Mouse (Mus musculus): Measurements from ENCODE around the gene Asb7.
A peak's percentile ranks its signal among the peaks of the same experiment; 100 is the strongest.

Asb7 gene

GRCm38 (mm10) chr7:66653596-66653995 lies 35.8 kb downstream of the Asb7 start:
- no peak for DNase-seq (ENCODE audit: low spot score)

- DNase-seq (ENCODE audit: low spot score), result no peak
These were observed 37.2 kb downstream of the Asb7 start for GRCm38 (mm10) chr7:66652216-66652615.

- no peak for DNase-seq (ENCODE audit: low spot score)
These were observed 38.5 kb downstream of the Asb7 start for GRCm38 (mm10) chr7:66650883-66651282.

GRCm38 (mm10) chr7:66649181-66649580 lies 40.2 kb downstream of the Asb7 start:
- no peak for DNase-seq (ENCODE audit: low spot score)

GRCm38 (mm10) chr7:66645736-66646135 lies 43.7 kb downstream of the Asb7 start:
- no peak for DNase-seq (ENCODE audit: low spot score)

GRCm38 (mm10) chr7:66633351-66633750 lies 56.0 kb downstream of the Asb7 start:
- peak; percentile 74 for DNase-seq (ENCODE audit: low spot score)

GRCm38 (mm10) chr7:66630154-66630800 lies 59.1 kb downstream of the Asb7 start:
- DNase-seq (ENCODE audit: low spot score), result no peak

GRCm38 (mm10) chr7:66629419-66629818 lies 60.0 kb downstream of the Asb7 start:
- no peak for DNase-seq (ENCODE audit: low spot score)

- peak; percentile 63 for DNase-seq (ENCODE audit: low spot score)
These were observed 66.0 kb downstream of the Asb7 start for GRCm38 (mm10) chr7:66623436-66623835.

GRCm38 (mm10) chr7:66601846-66602245 lies 87.5 kb downstream of the Asb7 start:
- no peak for DNase-seq (ENCODE audit: low spot score)

GRCm38 (mm10) chr7:66600622-66601610 lies 88.5 kb downstream of the Asb7 start:
- peak; percentile 40 for DNase-seq (ENCODE audit: low spot score)

GRCm38 (mm10) chr7:66600126-66600525 lies 89.3 kb downstream of the Asb7 start:
- DNase-seq (ENCODE audit: low spot score), result no peak

- no peak for DNase-seq (ENCODE audit: low spot score)
These were observed 91.5 kb downstream of the Asb7 start for GRCm38 (mm10) chr7:66597900-66598299.

Data from adipocyte (in vitro differentiated cells).